Mouse (Mus musculus) layer of hippocampus, postnatal 10 days (tissue): ENCODE measurements around the gene Wfdc1. TPM values are rescaled to one million over a fixed set of nuclear protein-coding genes. Genes with fewer than 3 reads are reported as not detected.
A peak's percentile ranks its signal among the peaks of the same experiment; 100 is the strongest.

Experiments used
- DNase-seq, 2 experiments: peaks; one replicate each; pipeline ENCODE4 v3.0.0; 2021; ENCODE audit warnings: low spot score in 2 of 2
- total RNA-seq, 2 experiments: library from RNA; stranded (reverse); gene quantifications; 2 replicates each; pipeline ENCODE4 v1.2.3; 2021

The Wfdc1 gene
- total RNA-seq, 2 experiments from 2014 or later: 5.1 to 5.2 TPM

GRCm38 (mm10) chr8:119679184-119679583 lies 13.0 kb downstream of the Wfdc1 start:
- DNase-seq: no peak

DNA sequence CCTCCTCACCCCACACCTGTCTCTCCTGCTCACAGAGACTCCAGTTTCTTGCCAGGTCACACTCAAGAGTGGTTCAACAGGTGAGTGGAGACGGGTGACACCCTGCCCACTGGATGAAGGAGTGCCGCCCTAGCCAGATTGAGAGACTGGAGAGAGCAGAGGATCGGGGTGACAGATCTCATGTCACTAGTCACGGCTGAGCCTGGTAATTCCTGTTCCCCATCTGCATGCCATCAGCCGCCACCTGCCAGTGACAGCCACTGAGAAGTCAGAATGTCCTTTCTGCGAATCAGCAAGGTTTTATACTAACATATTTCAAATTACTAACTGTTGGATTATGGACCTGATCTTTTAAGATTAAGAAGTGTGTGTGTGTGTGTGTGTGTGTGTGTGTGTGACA lies 24.4 kb downstream of the Wfdc1 start:
- no peak for DNase-seq

DNA sequence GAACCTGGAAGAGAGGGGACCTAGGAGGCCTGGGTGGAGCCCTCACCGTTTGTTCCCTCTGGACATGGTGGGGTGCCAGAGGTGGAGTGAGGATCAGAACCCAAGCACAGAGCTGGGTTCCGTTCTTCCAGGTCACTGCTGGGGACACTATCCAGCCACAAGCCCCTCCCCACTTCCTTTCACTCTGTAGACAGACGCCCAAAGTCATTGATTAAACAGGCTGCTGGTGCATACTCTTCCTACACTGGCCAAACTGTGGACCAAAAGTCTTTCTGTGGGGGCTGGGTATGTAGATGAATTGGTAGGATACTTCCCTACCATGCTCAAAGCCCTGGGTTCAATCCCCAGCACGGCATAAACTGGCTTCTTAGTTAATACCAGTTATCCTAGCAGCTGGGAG lies 25.8 kb downstream of the Wfdc1 start:
- DNase-seq: no peak

GRCm38 (mm10) chr8:119694696-119695095 lies 28.5 kb downstream of the Wfdc1 start:
- DNase-seq: no peak

GRCm38 (mm10) chr8:119697163-119697562 lies 31.0 kb downstream of the Wfdc1 start:
- DNase-seq: no peak

DNA sequence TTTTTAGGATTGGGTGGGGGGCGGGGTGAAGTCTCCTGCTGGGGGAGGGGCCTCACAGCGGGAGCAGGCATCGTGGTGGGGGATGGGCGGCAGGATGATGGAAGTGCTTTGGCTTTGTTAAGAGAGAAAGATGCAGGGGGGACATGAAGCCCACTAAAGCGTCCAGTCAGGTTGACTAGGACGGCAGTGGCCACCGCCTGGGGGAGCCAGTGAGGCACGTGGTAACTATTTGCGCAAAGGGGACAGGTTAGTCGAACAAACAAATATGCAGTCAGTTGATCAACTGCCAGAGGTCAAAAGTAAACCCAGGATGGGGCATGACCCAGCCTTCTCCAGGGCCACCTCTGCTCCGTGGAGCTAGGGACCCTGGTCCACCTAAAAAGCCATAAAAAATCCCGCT lies 32.8 kb downstream of the Wfdc1 start:
- peak; percentile 45 to 54 for DNase-seq

- no peak for DNase-seq
Measured at GRCm38 (mm10) chr8:119699549-119700134, 33.5 kb downstream of the Wfdc1 start, which contains the start of gene Atp2c2. Gene Atp2c2, plus strand, starts transcription at chr8:119700009.

DNA sequence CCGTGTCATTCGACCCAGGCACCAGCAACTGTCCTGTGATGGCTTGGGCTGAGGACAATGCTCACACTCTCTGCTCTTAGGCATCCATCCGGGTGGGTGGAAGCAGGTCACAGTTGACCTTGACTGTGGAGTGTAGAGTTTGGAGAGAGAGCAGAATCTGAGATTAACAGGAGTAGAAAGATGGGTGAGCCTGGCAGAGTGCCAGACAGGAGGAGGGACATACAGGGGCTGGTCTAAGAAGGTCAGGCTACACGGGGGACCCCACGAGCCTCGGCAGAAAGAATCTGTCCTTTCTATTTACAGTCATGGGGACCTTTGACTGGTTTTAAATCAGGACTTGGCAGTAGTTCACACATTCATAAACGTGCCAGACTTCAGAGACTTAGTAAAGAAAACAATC lies 36.8 kb downstream of the Wfdc1 start:
- no peak for DNase-seq

GRCm38 (mm10) chr8:119707146-119707545 lies 41.0 kb downstream of the Wfdc1 start:
- DNase-seq: no peak

DNA sequence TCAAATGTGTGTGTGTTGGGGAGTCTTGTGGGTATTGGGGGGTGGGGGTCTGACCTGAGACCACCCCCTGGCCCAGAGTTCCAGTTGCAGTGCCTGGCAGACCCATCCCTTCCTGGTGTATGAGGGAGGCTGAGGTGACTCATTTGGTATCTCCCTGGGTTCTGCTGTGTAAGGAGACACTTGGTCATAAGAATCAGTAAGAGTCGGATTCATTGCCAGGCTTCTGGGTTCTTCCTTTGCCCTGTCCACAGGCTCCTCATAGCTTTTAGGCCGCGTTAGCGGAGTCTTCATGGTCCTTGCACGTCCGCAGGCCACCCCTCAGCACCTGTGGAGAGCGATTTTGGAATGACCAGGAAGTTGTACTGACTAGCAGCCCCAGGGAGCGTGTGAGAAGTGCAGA lies 42.3 kb downstream of the Wfdc1 start:
- DNase-seq: no peak

- no peak for DNase-seq
Measured at GRCm38 (mm10) chr8:119708878-119709702, 42.9 kb downstream of the Wfdc1 start.

DNA sequence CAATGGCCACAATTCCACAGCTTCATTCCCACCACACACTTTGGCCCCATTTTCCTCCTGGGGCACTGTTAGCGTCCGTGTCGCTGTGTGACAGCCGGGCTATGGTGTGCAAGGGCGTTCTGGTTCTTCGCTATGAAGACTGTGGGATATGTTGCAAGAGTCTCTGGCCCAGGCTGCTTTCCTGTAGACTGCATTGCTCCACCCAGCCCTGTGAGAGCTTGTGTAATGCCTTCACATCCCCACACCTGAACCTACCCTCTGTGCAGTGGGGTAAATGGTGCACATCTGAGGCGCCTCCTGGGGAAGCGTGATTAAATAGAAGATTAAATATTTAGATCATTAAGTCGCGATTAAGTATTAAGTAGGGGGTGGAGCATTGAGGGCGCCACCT lies 43.5 kb downstream of the Wfdc1 start:
- no peak for DNase-seq

- no peak for DNase-seq
Measured at GRCm38 (mm10) chr8:119712226-119712625, 46.1 kb downstream of the Wfdc1 start.

GRCm38 (mm10) chr8:119713421-119713820 lies 47.3 kb downstream of the Wfdc1 start:
- DNase-seq: no peak

DNA sequence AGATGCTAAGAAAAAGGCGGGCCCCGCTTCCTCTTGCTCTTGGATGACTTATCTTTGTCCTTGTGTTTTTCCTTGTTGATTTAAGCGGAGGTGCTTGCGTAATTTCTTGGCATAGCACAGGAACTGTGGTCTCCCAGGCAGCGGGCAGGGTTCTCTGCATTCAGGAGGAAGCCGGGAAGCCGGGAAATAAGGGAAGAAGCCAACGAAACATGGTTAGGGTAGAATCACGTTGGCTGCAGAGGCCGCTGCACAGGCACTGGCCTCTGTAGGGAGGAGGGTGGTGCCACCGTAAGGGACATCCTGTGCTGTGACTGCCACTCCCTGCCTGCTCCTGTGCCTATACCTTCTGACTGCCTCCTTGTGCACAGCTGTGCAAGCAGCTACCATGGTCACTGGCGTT lies 49.1 kb downstream of the Wfdc1 start:
- DNase-seq: no peak

GRCm38 (mm10) chr8:119716730-119717299 lies 50.6 kb downstream of the Wfdc1 start:
- DNase-seq: no peak

DNA sequence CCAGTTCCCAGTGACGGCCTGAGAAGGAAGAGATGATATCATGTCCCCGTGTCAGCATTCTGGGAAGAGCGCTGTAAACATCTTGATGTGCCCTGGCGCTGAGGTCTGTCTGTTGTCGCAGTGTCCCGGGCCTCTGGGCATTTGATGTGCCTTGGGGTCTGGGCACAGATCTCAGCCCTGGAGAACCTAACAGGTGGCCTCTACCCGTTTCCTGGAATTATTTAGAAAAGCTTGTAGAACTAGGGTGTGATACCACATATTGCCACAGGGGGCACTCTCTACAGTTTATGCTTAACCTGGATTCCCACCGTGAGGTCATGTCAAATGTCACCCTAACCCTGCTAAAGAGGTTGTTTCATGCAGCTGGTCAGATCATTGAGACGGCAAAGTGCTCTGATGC lies 51.6 kb downstream of the Wfdc1 start:
- peak; percentile 25 to 28 for DNase-seq

DNA sequence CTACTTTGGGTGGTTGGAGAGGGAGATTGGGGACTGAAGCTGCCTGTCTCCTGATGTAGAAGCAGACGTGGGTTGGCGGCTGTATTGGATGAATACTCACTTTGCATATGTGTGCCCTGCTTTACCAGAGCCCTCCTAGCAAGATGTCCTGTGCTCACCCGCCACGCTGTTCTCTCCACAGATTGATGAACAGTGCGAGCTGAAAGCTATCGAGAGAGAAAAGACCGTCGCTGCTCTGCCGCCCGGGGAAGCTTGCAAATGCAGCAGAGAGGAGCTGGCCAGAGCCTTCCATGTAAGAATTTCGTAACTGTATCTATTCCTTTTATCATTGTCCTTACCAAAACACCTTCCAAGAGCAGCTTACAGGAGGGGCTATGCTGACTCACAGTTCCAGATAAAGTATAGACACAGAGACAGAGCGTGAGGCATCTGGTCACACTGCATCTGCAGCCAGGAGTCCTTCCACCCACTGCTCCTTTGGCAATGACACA lies 52.9 kb downstream of the Wfdc1 start:
- peak; percentile 22 to 24 for DNase-seq

DNA sequence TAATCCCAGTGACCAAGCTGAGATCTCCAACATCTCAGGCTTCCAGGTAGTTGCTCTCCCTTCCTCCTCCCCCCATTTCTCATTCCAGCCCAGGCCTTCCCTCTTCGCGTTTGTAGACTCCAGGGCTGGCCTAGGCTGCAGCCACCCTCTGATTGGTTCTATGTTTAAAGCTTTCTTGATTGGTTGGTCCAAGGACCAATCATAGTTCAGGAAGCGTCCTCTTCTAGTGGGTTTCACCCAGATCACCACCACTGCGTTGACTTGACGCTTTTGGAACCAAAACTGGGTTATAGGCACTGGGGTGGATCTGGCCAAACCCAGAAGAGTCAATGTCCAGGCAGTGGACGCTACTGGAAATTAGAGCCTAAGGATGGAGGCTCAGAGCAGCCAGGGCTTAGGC lies 56.2 kb downstream of the Wfdc1 start:
- no peak for DNase-seq

GRCm38 (mm10) chr8:119723676-119724075 lies 57.5 kb downstream of the Wfdc1 start:
- DNase-seq: no peak

DNA sequence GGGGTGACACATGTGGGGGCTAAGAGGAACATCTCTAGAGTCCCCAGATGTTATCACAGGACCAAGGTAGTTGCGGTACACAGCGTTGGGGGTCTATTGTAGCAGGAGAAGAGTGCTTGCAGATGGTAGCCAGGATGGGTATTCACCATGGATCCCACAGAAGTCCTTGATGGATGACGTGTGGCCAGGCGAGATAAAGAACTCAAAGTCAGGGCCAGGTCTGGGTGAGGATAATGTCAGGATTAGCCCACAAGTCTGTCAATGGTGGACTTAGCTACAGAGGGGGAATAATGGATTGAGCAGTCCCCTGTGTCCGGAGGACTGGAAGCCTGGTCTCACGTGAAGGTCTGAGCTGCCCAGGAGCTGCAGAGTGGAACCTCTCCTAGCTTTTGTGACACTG lies 58.4 kb downstream of the Wfdc1 start:
- DNase-seq: no peak

DNA sequence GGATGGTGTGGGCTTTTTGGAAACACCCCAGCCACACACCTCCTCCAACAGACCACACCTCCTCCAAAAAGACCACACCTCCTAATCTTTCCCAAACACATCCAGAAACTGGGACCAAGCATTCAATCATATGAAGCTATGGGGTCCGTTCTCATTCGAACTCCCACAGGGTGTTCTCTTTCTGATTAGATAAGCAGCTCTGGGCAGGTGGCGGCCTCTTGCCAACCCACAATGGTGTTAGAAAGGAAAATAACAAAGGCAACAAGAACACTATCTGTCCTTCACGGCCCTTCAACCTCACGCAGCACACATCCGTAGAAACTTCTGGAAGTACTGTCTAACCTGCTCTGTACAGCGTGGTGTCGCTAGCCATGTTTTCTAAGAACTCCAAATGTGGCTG lies 60.9 kb downstream of the Wfdc1 start:
- DNase-seq: no peak
